ENCODE assay signal across 21 mouse cellular contexts in the genomic region with DNA sequence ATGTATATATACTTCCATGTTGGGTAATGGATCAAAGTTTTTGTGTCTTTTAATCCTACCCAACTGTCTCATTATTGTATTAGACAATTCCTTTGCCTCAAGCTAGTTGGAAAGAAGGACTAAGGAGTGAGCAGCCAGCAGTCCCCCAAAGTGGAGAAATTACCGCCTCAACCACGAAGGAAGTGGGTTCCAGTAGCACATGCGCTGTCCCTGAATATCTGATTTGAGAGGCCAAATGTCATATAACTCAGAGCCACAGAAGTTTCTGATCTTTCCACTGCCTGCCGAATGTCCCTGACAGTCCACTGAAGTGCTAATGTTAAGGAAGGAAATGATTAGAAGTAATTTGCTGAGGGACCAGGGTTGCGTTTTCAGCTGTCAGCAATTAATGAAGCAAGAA.
"Had no signal": no experiment of that assay in that cellular context is flagged by ENCODE, and none has a peak within 500 bp of the region (broad histone marks: within the 10 kb centered on the region; RNA-seq: fewer than 3 reads in every experiment).

No protein-coding gene starts in this region.

- H3K27me3 ChIP-seq: lung, embryonic 15.5 days; megakaryocyte, embryonic 14.5 days; midbrain, embryonic 13.5 days; neural tube, embryonic 13.5 days; neural tube, embryonic 15.5 days; stomach, embryonic 15.5 days had no signal

- H3K4me1 ChIP-seq: lung, embryonic 15.5 days; megakaryocyte, embryonic 14.5 days; midbrain, embryonic 13.5 days; neural tube, embryonic 13.5 days; neural tube, embryonic 15.5 days; stomach, embryonic 15.5 days had no signal

- H3K9ac ChIP-seq: liver, postnatal 0 days; lung, embryonic 15.5 days; midbrain, embryonic 13.5 days; neural tube, embryonic 13.5 days; neural tube, embryonic 15.5 days; stomach, embryonic 15.5 days had no signal

- H3K36me3 ChIP-seq: lung, embryonic 15.5 days; midbrain, embryonic 13.5 days; neural tube, embryonic 13.5 days; neural tube, embryonic 15.5 days; stomach, embryonic 15.5 days had no signal

- H3K4me3 ChIP-seq: lung, embryonic 15.5 days; megakaryocyte, embryonic 14.5 days; midbrain, embryonic 13.5 days; myocyte; neural tube, embryonic 13.5 days; neural tube, embryonic 15.5 days; stomach, embryonic 15.5 days had no signal

- H3K27ac ChIP-seq: lung, embryonic 15.5 days; midbrain, embryonic 13.5 days; neural tube, embryonic 13.5 days; neural tube, embryonic 15.5 days; stomach, embryonic 15.5 days; stomach, postnatal 0 days had no signal

- H3K4me2 ChIP-seq: lung, embryonic 15.5 days; midbrain, embryonic 11.5 days; midbrain, embryonic 13.5 days; neural tube, embryonic 13.5 days; neural tube, embryonic 15.5 days; stomach, embryonic 15.5 days had no signal

- ATAC-seq: liver, postnatal 0 days; lung, postnatal 0 days; midbrain, embryonic 13.5 days; midbrain, embryonic 16.5 days had no signal

- DNase-seq: liver, postnatal 0 days; lung, adult 2 months; lung, postnatal 14 days; lung, postnatal 4 days; retina, postnatal 1 day; right cerebral cortex, adult 18-20 months; right cerebral cortex, postnatal 14 days; thymus, adult 2 months; thymus, postnatal 25 days; thymus, postnatal 4 days had no signal

- H3K9me3 ChIP-seq: lung, embryonic 15.5 days; megakaryocyte, embryonic 14.5 days; midbrain, embryonic 13.5 days; neural tube, embryonic 13.5 days; neural tube, embryonic 15.5 days; stomach, embryonic 15.5 days had no signal
